Mouse (Mus musculus) cerebellum, postnatal 14 days (tissue): ENCODE results near the gene Cttnbp2.
A peak's percentile ranks its signal among the peaks of the same experiment; 100 is the strongest.

ENCODE experiments used
- DNase-seq, 2 experiments: peaks; one replicate each; pipeline ENCODE4 v3.0.0; 2021; ENCODE audit warnings: mixed read lengths in 2 of 2

Gene Cttnbp2

GRCm38 (mm10) chr6:18467777-18468176 is 46.9 kb downstream of the Cttnbp2 start:
- DNase-seq, result no peak

- no peak for DNase-seq
These were observed 48.4 kb downstream of the Cttnbp2 start for GRCm38 (mm10) chr6:18466227-18466626.

- DNase-seq, result no peak
These were observed 49.0 kb downstream of the Cttnbp2 start for GRCm38 (mm10) chr6:18465626-18466025.

- peak; percentile 43 to 68 for DNase-seq
These were observed 55.0 kb downstream of the Cttnbp2 start for GRCm38 (mm10) chr6:18459657-18460056.

- DNase-seq, result no peak
These were observed 64.0 kb downstream of the Cttnbp2 start for GRCm38 (mm10) chr6:18450551-18451193.

GRCm38 (mm10) chr6:18448078-18448477 is 66.6 kb downstream of the Cttnbp2 start:
- no peak for DNase-seq

- no peak for DNase-seq
These were observed 67.7 kb downstream of the Cttnbp2 start for GRCm38 (mm10) chr6:18446917-18447316.

GRCm38 (mm10) chr6:18446359-18446758 is 68.3 kb downstream of the Cttnbp2 start:
- DNase-seq, result no peak

- DNase-seq, result peak; percentile 75 to 83
These were observed 68.9 kb downstream of the Cttnbp2 start for GRCm38 (mm10) chr6:18445747-18446146.

GRCm38 (mm10) chr6:18442303-18442702 is 72.3 kb downstream of the Cttnbp2 start:
- DNase-seq, result no peak

GRCm38 (mm10) chr6:18440918-18441532 is 73.6 kb downstream of the Cttnbp2 start:
- DNase-seq, result no peak

GRCm38 (mm10) chr6:18436127-18436812 is 78.4 kb downstream of the Cttnbp2 start:
- no peak for DNase-seq

- DNase-seq, result no peak
These were observed 79.7 kb downstream of the Cttnbp2 start for GRCm38 (mm10) chr6:18434828-18435531.

- DNase-seq, result no peak
These were observed 80.3 kb downstream of the Cttnbp2 start for GRCm38 (mm10) chr6:18434355-18434754.

GRCm38 (mm10) chr6:18432362-18432761 is 82.3 kb downstream of the Cttnbp2 start:
- no peak for DNase-seq

GRCm38 (mm10) chr6:18431891-18432290 is 82.8 kb downstream of the Cttnbp2 start:
- DNase-seq, result no peak

- no peak for DNase-seq
These were observed 84.6 kb downstream of the Cttnbp2 start for GRCm38 (mm10) chr6:18430062-18430461.

- no peak for DNase-seq
These were observed 89.8 kb downstream of the Cttnbp2 start for GRCm38 (mm10) chr6:18424822-18425221.

- no peak for DNase-seq
These were observed 90.3 kb downstream of the Cttnbp2 start for GRCm38 (mm10) chr6:18424367-18424766.

- DNase-seq, result no peak
These were observed 91.5 kb downstream of the Cttnbp2 start for GRCm38 (mm10) chr6:18423112-18423511.

- no peak for DNase-seq
These were observed 93.1 kb downstream of the Cttnbp2 start for GRCm38 (mm10) chr6:18421561-18421960.

GRCm38 (mm10) chr6:18420660-18421059 is 94.0 kb downstream of the Cttnbp2 start:
- DNase-seq, result peak; percentile 55 to 71

- no peak for DNase-seq
These were observed 96.7 kb downstream of the Cttnbp2 start for GRCm38 (mm10) chr6:18417866-18418454.
